Mouse (Mus musculus): Measurements from ENCODE around the gene Gfod1.

Gene Gfod1

DNA sequence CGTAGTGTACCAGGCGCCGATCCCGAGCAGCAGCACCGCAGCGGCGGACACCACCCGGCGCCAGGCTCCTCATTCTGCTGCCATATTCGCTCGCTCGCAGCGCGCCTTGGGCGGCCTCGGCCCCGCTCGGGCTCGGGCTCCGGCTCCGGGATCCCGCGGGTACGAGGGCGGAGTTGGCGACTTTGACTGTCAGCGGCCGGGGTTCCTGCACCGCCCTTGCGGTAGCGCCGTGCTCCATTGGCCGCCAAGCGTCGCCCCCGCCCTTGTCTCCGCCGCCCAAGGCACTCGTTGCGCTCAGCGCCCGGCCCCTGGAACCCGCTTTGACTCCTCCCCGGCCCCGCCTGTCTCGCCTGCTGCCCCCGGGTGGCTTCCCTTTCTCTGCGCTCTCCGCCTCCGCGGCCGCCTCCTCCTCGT is at the start of gene Gfod1:
Gfod1 (minus strand) TSS at position 155 of the 414 bp plus-strand sequence.
- DNase-seq (ENCODE audit: low spot score in 2 of 2) = peak; percentile 96 to 98

DNA sequence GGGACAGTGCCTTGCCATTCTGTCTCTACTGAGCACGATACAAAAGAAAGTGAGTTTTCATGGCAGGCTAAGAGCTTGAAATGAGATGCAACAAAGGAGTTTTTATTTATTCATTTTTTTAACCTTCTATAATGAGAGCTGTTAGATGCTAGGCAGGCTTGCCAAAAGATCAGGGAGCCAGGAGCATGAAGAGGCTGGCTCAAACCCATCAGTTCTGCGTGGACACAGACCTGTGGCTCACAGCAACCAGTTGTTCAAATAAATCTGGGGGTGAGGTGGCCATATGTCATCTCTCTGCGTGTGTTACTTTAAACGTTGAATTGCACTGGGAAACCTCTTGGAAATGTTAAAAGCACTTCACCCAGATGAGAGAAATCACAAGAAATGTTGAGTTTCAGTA is 49.4 kb upstream of the Gfod1 start:
- DNase-seq (ENCODE audit: low spot score in 2 of 2) = no peak

- DNase-seq (ENCODE audit: low spot score in 2 of 2) = no peak
Observed at GRCm38 (mm10) chr13:43350489-43351169, 46.7 kb upstream of the Gfod1 start.

DNA sequence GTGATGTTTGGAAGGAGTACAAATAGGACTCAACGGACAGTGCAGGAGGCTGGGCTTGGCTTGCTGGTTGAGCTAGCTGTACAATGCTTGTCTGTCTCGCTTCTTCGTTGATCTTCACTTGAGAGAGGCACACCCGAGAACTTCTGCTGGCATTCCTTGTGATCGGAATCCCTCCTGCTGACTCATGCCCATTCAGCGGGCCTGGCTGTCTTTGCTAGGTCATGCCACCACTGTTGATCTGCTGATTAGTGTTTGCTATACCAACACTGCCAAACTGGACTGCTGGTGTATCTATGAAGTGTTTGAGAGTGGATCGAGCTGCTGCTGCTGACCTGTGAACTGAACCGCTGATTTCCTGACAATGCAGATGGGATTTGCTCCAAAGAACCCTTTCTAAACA is 45.4 kb upstream of the Gfod1 start:
- DNase-seq (ENCODE audit: low spot score in 2 of 2) = peak; percentile 30 to 32

- no peak for DNase-seq (ENCODE audit: low spot score in 2 of 2)
Observed at GRCm38 (mm10) chr13:43346825-43347224, 42.9 kb upstream of the Gfod1 start.

GRCm38 (mm10) chr13:43338632-43339031 is 34.7 kb upstream of the Gfod1 start:
- DNase-seq (ENCODE audit: low spot score in 2 of 2) = no peak

- DNase-seq (ENCODE audit: low spot score in 2 of 2) = no peak
Observed at GRCm38 (mm10) chr13:43338001-43338400, 34.0 kb upstream of the Gfod1 start.

DNA sequence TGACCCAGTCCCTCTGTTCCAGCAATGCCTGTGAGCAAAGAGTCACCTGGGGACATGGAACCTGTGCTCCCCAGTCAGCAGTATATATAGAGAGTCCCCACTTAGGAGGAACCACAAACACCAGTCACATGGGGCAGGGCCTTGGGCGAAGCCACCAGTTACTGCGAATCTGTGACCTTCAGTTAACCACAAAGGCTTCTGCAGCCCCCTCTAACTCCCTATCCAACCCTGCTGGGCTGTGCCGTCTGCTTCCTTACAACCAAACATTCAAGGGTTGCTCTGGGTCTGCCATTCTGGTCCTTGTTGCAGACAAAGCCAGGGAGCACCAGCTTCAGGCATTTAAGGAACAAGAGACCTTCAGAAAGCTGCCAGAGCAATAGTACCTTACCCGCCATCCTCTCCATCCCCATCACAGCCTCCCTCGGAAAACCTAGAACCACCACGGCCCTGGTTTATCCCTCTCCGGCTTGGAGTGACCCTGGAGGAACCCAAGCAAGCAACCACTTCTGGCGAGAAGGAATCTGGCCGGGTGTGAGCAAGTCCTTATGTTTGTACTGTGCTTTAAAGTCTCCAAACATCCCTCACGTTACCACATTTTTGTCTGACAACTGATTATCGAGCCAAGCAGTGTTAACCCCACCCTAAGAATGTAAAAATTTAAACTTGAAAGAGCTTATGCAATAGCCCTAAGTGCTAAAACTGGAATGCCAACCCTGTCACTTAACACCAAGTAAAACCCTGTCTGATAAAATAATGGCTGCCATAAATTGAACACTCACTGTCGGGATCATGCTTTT is 32.7 kb upstream of the Gfod1 start:
- no peak for DNase-seq (ENCODE audit: low spot score in 2 of 2)

- no peak for DNase-seq (ENCODE audit: low spot score in 2 of 2)
Observed at GRCm38 (mm10) chr13:43332591-43332990, 28.6 kb upstream of the Gfod1 start.

GRCm38 (mm10) chr13:43331721-43332444 is 27.9 kb upstream of the Gfod1 start:
- DNase-seq (ENCODE audit: low spot score in 2 of 2) = no peak

- no peak for DNase-seq (ENCODE audit: low spot score in 2 of 2)
Observed at GRCm38 (mm10) chr13:43325427-43325826, 21.5 kb upstream of the Gfod1 start.

DNA sequence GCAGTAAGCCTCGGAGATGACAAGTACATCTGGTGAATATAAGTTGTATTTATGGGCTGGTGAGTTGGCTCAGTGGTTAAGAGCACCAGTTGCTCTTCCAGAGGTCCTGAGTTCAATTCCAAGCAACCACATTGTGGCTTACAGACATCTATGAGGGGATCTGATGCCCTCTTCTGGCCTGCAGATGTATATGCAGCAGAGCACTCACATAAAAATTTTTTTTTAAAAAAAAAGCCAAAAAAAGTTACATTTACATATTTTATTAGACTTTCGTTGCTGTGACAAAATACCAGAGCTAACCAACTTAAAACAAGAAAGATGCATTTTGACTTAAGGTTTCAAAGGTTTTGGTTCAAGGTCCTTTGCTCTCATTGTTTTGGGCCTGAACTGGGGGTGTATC is 17.5 kb upstream of the Gfod1 start:
- no peak for DNase-seq (ENCODE audit: low spot score in 2 of 2)

- no peak for DNase-seq (ENCODE audit: low spot score in 2 of 2)
Observed at GRCm38 (mm10) chr13:43319396-43319795, 15.4 kb upstream of the Gfod1 start.

DNA sequence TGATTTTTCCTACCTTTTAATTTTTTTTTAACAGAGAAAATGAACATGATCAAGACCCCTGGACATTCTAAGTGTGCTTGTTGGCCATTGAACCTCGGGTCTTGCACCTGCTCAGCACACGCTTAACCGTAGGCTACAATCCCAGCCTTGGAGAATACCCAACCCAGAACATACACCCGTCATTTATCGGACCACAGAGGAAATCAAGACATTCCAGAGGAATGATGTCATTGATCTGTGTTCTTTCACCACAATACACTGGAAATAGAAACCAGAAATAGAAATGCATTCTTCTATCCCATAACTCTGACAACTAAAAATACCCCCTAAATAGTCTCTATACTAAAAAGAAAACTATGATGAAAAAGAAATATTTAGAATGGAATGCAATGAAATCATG is 13.4 kb upstream of the Gfod1 start:
- DNase-seq (ENCODE audit: low spot score in 2 of 2) = no peak

DNA sequence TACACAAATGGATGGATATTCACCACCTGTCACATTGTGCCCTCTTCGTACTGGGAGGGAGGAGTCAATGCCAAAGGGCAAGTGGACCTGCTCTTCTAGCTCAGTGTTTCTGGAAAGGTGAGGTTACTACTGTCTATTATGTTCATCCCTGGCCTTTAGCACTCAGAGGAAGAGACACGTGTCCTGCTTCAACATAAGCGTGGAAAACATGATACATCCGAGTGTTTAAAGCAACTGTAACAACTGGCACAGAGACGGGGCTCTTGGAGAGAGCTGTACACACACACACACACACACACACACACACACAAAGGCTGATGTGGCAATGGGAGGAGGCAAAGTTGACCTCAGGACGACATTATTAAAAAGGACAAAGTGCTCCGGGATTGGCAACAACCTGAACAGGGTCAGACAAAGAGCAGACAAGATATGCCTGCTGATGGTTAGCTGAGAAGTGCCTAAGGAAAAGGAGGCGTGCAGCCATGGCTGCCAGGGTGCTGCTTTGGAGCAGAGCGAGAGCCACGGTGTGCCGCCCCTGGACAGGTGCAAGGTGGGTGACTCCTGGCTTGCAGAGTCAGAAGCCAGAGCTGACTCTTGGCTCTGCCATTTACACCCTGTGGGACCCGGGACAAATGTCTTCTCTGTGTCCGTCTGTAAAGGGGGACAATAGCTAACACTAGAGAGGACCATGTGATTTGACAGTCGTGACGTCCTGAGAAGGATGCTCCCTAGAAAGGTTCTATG is 1.4 kb upstream of the Gfod1 start:
- no peak for DNase-seq (ENCODE audit: low spot score in 2 of 2)

GRCm38 (mm10) chr13:43304700-43305099 is 728 bp upstream of the Gfod1 start:
- peak in 1 of 2 experiments; percentile 43 for DNase-seq (ENCODE audit: low spot score in 2 of 2)

DNA sequence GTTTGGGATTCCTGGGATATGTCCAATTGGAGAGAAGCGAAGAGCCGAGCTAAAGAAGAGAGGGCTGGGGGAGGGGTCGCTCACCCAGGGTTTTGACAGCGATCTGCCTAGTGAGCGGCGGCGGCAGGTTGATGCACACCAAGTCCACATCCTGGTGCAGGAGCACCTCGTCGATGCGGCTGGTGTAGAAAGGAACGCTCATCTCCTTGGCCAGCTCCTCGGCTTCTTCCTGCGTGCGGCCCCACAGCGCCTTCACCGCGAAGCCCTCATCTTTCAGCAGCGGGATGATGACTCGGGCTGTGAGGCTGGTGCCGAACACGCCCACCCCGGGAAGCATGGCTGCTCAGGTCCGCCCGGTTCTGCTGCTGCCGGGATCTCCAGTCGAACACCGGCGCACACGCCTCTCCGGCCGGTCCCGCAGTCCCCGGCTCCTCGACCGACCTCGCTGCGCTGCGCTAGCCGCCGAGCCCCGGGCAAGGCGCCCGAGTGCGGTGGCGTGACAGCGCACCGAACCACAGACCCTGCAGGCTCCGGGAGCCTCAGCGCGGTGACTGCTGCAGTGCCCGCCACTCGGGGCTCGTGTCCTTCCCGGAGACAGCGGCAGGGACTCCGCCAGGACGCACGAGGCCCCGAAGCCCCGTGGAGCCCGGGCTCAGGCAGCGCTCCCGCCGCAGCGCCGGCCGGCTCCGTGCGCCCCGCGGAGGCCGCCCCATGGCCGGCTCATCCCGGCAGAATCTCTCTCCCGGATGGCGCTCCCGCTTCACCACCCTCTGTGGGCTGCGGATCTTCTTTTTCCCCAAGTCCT is 609 bp downstream of the Gfod1 start:
- peak; percentile 31 to 47 for DNase-seq (ENCODE audit: low spot score in 2 of 2)

- DNase-seq (ENCODE audit: low spot score in 2 of 2) = no peak
Observed at GRCm38 (mm10) chr13:43302651-43303160, 1.3 kb downstream of the Gfod1 start.

DNA sequence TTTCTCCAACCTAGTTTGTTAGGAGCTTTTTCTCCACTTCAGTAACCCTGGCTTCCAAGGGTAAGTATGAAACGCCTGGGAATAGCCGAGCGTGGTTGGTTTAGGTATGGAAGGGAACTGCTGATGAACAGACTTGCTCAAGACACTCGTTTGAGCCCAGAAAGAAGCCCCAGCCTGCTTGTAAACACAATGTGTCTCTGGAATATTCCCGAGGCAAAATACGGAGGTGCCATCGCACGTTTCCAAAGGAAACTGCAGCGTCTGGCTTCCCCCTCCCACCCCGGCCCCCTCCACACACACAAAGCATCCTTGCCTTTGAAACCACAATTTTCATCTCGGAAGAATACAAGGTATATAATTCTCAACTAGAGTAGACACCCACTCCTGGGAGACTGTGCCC is 1.7 kb downstream of the Gfod1 start:
- DNase-seq (ENCODE audit: low spot score in 2 of 2) = no peak

- no peak for DNase-seq (ENCODE audit: low spot score in 2 of 2)
Observed at GRCm38 (mm10) chr13:43300906-43301305, 3.1 kb downstream of the Gfod1 start.

DNA sequence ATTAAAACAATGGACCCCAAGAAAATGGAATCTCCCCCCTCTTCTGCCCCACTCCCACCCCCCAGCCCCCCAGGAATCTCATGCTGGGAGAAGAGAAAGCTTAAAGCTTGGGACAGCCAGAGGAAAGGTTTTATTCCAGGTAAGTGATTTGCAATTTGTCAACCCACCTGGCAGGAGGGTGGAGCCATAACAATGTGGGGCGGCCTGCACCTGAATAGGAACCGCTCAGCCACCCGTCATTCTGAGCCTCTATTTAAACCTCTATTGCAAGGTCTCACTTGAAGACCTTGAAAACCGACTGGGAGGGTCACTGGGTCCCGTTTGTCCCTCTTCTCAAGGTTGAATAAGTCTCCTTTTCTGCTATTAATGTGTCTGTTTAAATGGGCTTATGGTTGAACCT is 3.6 kb downstream of the Gfod1 start:
- no peak for DNase-seq (ENCODE audit: low spot score in 2 of 2)
